Mouse (Mus musculus) forebrain, embryonic 13.5 days (tissue): ENCODE data around the gene Fyb. TPM values are rescaled to one million over a fixed set of nuclear protein-coding genes. Genes with fewer than 3 reads are reported as not detected.

Source experiments
- ATAC-seq: fragments of 200-750 bp; cut with Nextera tagmentation; 2 replicates; pipeline ENCODE4 v1.8.0; 2017
- H3K27ac ChIP-seq: fragments of 300-500 bp; sonication (generic); 2 replicates; pipeline ENCODE4 v1.5.1; 2015; ENCODE audit warnings: inconsistent platforms, mild to moderate bottlenecking, moderate library complexity
- H3K27me3 ChIP-seq: fragments of 300-500 bp; sonication (generic); 2 replicates; pipeline ENCODE4 v1.6.1; 2015; ENCODE audit warnings: mild to moderate bottlenecking, inconsistent platforms
- H3K36me3 ChIP-seq: fragments of 300-500 bp; sonication (generic); 2 replicates; pipeline ENCODE4 v1.6.1; 2015; ENCODE audit warnings: mild to moderate bottlenecking, inconsistent platforms; ENCODE audit not compliant: poor library complexity, severe bottlenecking
- H3K4me1 ChIP-seq: fragments of 300-500 bp; sonication (generic); 2 replicates; pipeline ENCODE4 v1.6.1; 2015; ENCODE audit warnings: inconsistent platforms
- H3K4me2 ChIP-seq: fragments of 300-500 bp; sonication (generic); 2 replicates; pipeline ENCODE4 v1.6.1; 2015; ENCODE audit warnings: inconsistent platforms, mild to moderate bottlenecking, moderate library complexity
- H3K4me3 ChIP-seq: fragments of 300-500 bp; sonication (generic); 2 replicates; pipeline ENCODE4 v1.5.1; 2015; ENCODE audit warnings: mild to moderate bottlenecking, inconsistent platforms
- H3K9ac ChIP-seq: fragments of 300-500 bp; sonication (generic); 2 replicates; pipeline ENCODE4 v1.6.1; 2015; ENCODE audit warnings: mild to moderate bottlenecking, inconsistent platforms
- H3K9me3 ChIP-seq: fragments of 300-500 bp; sonication (generic); replicated peaks from 2 replicates; pipeline ENCODE4 v1.6.1; 2016; ENCODE audit warnings: inconsistent platforms
- WGBS: fragments of 180-500 bp; shearing (Covaris S2); methylation state at CpG from one replicate; pipeline ENCODE4 v1.1.7; 2015; 5-methylcytosine and 5-hydroxymethylcytosine counted together
- polyA plus RNA-seq: library from polyadenylated mRNA; unstranded; fragments of >200 nt; fragmentation: Nextera tagmentation; extraction: Ambion mirVana; gene quantifications from 2 replicates; pipeline ENCODE4 v1.2.1, GENCODE M21; 2015

Gene Fyb
- polyA plus RNA-seq, 1 experiment from 2014 or later: 1.6 TPM

- peak overlapping the region; percentile 91 for H3K4me3 ChIP-seq
- H3K36me3 ChIP-seq: no peaks in the 10 kb centered on the region
- H3K4me2 ChIP-seq: peak overlapping the region; percentile 92
- WGBS: under 1% methylated on average over 42 of the region's 43 CpGs
- H3K9me3 ChIP-seq: no peaks in the 10 kb centered on the region
- peaks cover 22% of the 10 kb centered on the region for H3K4me1 ChIP-seq
- peak overlapping the region; percentile 91 for H3K9ac ChIP-seq
- peak; percentile 69 for ATAC-seq
- H3K27me3 ChIP-seq: 0 out of 2 replicates have a peak, but pooled peaks cover 3% of the 10 kb centered on the region
- peak overlapping the region; percentile 92 for H3K27ac ChIP-seq
Observed at GRCm38 (mm10) chr15:6707551-6707935, 184.9 kb downstream of the Fyb start.

DNA sequence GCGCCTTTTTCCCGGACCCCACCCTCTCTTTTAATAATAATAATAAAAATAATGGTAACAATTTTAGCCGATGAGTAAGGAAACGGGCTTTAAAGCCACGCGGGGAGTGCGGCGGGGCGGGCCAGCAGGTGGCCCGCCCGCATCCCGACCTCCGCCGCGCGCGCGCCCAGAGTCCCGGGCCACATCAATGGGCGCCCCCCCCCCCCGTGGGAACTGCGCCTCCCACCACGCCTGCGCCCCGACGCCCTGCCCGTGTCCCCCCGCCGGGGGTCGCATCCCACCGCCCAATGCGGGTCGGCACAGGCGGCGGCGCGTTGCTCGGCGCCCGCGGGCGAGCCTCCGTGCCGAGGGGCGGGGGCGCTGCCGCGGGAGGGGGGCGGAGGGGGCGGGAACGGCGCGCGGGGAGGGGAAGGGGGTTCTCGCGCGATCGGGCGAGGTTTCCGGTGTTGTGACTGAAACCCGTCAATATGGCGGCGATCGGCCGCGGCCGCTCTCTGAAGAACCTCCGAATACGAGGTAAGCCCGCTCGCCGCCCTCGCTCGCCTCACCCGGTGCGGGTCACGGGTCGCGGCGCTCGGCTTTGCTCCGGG is 185.4 kb downstream of the Fyb start, which contains the start of gene Rictor:
Gene Rictor (plus strand): TSS at position 444 of the 590 bp plus-strand sequence.
- H3K9ac ChIP-seq: peak within 1 kb of the TSS; percentile 91
- ATAC-seq: peak; percentile 91
- H3K4me2 ChIP-seq: peak within 1 kb of the TSS; percentile 92
- peaks cover 27% of the 10 kb centered on the region for H3K4me1 ChIP-seq
- no peaks in the 10 kb centered on the region for H3K9me3 ChIP-seq
- no peaks in the 10 kb centered on the region for H3K36me3 ChIP-seq
- peak within 1 kb of the TSS; percentile 91 for H3K4me3 ChIP-seq
- H3K27ac ChIP-seq: peak within 1 kb of the TSS; percentile 92
- under 1% methylated on average over 39 of the region's 82 CpGs for WGBS
- 0 out of 2 replicates have a peak, but pooled peaks cover 3% of the 10 kb centered on the region for H3K27me3 ChIP-seq

- peak; percentile 86 for ATAC-seq
- H3K4me2 ChIP-seq: peak overlapping the region; percentile 92
- WGBS: under 1% methylated on average over 78 of the region's 89 CpGs
Observed at GRCm38 (mm10) chr15:6708526-6709441, 186.1 kb downstream of the Fyb start.

GRCm38 (mm10) chr15:6709618-6710017 is 187.0 kb downstream of the Fyb start:
- no peak for ATAC-seq
- Histone ChIP-seq H3K27ac (no peak overlapping the region), H3K4me1 (peaks cover 38% of the 10 kb centered on the region), H3K9me3 (no peaks in the 10 kb centered on the region), H3K4me3 (peak overlapping the region; percentile 91), H3K9ac (peak overlapping the region; percentile 91), H3K36me3 (no peaks in the 10 kb centered on the region), H3K27me3 (0 out of 2 replicates have a peak, but pooled peaks cover 3% of the 10 kb centered on the region), H3K4me2 (peak overlapping the region; percentile 92)
- 18% methylated on average over 8 of the region's 8 CpGs for WGBS

More at GRCm38 (mm10) chr15:6708526-6709441, 186.1 kb downstream of the Fyb start:
- Histone ChIP-seq H3K27me3 (0 out of 2 replicates have a peak, but pooled peaks cover 3% of the 10 kb centered on the region), H3K9me3 (no peaks in the 10 kb centered on the region), H3K9ac (peak overlapping the region; percentile 91), H3K27ac (peak overlapping the region; percentile 92), H3K4me3 (peak overlapping the region; percentile 91), H3K4me1 (peaks cover 34% of the 10 kb centered on the region), H3K36me3 (no peaks in the 10 kb centered on the region)

DNA sequence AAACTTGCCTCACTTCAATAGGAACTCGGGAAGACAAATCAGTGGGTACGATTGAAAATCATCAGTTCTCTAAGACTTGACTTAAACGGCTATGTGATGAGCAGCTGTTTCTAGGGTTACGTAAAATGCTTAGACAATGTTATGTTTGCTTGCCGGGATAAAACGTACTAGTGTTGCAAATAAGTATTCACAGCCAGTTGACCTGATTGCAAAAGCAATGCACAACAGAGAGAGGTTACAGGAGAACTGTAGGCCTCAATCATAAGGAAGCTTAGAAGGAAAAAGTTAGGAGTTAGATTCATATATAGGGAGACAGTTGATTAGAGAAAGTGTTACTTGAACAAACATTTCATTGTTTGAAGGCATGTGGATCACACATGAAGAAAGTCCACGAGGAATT is 187.7 kb downstream of the Fyb start:
- Histone ChIP-seq H3K4me1 (peaks cover 38% of the 10 kb centered on the region), H3K4me3 (peak overlapping the region; percentile 91), H3K9ac (no peak overlapping the region), H3K36me3 (no peaks in the 10 kb centered on the region), H3K27me3 (0 out of 2 replicates have a peak, but pooled peaks cover 3% of the 10 kb centered on the region), H3K9me3 (no peaks in the 10 kb centered on the region), H3K4me2 (peak overlapping the region; percentile 92; the same call in 1 of the 2 replicates), H3K27ac (no peak overlapping the region)
- WGBS: 87% methylated on average over 7 of the region's 7 CpGs
- no peak for ATAC-seq

GRCm38 (mm10) chr15:6711226-6711625 is 188.6 kb downstream of the Fyb start:
- H3K9ac ChIP-seq: no peak overlapping the region
- H3K4me1 ChIP-seq: peaks cover 38% of the 10 kb centered on the region
- H3K27me3 ChIP-seq: no peaks in the 10 kb centered on the region
- no peaks in the 10 kb centered on the region for H3K36me3 ChIP-seq
- no peak overlapping the region for H3K4me3 ChIP-seq
- no peaks in the 10 kb centered on the region for H3K9me3 ChIP-seq
- H3K27ac ChIP-seq: no peak overlapping the region
- WGBS: 87% methylated on average over 7 of the region's 7 CpGs
- no peak overlapping the region for H3K4me2 ChIP-seq
- ATAC-seq: no peak

Other genes starting within 250 kb of the Fyb start
- 8.2 and 10.6 TPM in 2 replicates for gene Dab2, start 223.1 kb upstream of the Fyb start, polyA plus RNA-seq
- not detected in 2 replicates for gene C9, start 77.5 kb upstream of the Fyb start, polyA plus RNA-seq
- gene Rictor, start 185.5 kb downstream of the Fyb start, polyA plus RNA-seq: 50.1 and 53.5 TPM in 2 replicates